Mouse (Mus musculus) cerebellum, postnatal 10 days (tissue): ENCODE data around the gene Cnnm3.

Experiments
- DNase-seq, 2 experiments: peaks; one replicate each; pipeline ENCODE4 v3.0.0; 2021; ENCODE audit warnings: mixed read lengths in 2 of 2

The Cnnm3 gene

GRCm38 (mm10) chr1:36501261-36501660, 10.4 kb upstream of the Cnnm3 start:
- peak; percentile 88 to 92 for DNase-seq

GRCm38 (mm10) chr1:36508238-36508637, 3.4 kb upstream of the Cnnm3 start:
- DNase-seq, result peak; percentile 59 to 68

DNA sequence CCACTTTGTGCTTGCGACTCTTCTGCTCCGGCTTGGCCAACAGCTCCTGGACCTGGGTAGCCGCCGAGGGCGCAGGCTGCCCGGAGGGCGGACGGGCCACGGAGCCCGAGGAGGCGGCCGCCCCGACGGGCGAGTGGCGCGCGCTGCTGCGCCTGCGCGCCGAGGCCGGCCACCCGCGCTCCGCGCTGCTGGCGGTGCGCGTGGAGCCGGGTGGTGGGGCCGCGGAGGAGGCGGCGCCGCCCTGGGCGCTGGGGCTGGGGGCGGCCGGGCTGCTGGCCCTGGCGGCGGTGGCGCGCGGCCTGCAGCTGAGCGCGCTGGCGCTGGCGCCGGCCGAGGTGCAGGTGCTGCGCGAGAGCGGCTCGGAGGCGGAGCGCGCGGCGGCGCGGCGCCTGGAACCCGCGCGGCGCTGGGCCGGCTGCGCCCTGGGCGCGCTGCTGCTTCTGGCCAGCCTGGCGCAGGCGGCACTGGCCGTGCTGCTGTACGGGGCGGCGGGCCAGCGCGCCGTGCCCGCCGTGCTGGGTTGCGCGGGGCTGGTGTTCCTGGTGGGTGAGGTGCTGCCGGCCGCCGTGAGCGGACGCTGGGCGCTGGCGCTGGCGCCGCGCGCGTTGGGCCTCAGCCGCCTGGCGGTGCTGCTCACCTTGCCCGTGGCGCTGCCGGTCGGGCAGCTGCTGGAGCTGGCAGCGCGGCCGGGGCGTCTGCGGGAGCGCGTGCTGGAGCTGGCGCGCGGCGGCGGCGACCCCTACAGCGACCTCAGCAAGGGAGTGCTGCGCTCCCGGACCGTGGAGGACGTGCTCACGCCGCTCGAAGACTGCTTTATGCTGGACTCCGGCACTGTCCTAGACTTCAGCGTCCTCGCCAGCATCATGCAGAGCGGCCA, 660 bp downstream of the Cnnm3 start:
- peak; percentile 74 to 79 for DNase-seq

DNA sequence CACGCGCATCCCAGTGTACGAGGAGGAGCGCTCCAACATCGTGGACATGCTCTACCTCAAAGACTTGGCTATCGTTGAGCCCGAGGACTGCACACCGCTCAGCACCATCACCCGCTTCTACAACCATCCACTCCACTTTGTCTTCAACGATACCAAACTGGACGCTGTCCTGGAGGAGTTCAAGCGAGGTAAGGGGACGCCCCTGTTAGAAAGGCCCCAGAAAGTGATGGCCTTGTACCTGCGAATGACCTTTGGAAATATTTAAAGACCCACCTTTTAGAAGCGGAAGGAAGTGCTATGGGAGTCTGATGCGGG, 1.3 kb downstream of the Cnnm3 start:
- no peak for DNase-seq

- peak in 1 of 2 experiments; percentile 65 for DNase-seq
Measured at GRCm38 (mm10) chr1:36513310-36513709, 1.6 kb downstream of the Cnnm3 start.

DNA sequence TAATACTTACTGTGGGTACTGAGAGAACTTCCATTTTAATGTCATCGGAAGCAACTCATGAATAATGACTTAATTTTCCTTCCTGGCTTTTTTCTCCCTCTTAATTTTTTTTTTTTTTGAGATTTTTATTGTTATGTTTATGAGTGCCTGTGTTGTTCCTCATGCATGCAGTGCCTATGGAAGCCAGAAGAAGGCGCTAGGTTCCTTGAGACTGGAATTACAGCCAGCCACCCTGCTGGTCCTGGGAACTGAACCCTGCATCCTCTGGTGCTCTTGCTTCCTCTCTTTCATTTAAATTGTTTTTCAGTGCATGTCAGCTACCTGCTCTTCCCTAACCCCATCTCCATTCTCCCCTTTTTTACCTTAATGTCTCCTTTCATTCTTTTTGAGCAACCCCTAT, 2.1 kb downstream of the Cnnm3 start:
- peak; percentile 83 to 85 for DNase-seq

- no peak for DNase-seq
Measured at GRCm38 (mm10) chr1:36518259-36518658, 6.6 kb downstream of the Cnnm3 start.

DNA sequence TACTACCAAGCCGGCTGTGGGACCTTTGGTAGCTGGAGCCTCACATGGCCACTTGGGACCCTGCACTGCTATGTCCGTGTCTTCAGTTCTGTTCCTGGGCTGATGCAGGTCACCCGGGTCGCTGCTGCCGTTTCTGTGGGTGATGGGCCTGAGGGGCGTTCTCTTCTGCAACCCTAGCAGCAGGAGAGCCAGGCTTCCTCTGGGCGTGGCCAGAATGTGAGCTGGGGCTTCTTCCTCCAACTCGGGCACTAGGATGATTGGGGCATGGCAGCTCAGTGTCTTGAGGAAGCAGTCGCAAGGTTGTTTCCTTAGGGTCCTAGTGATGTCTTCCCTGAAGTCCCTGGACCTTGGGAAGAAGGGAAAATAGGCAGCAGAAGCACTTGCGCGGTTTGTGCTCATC, 8.0 kb downstream of the Cnnm3 start:
- DNase-seq, result no peak

GRCm38 (mm10) chr1:36522210-36522609, 10.5 kb downstream of the Cnnm3 start:
- no peak for DNase-seq

DNA sequence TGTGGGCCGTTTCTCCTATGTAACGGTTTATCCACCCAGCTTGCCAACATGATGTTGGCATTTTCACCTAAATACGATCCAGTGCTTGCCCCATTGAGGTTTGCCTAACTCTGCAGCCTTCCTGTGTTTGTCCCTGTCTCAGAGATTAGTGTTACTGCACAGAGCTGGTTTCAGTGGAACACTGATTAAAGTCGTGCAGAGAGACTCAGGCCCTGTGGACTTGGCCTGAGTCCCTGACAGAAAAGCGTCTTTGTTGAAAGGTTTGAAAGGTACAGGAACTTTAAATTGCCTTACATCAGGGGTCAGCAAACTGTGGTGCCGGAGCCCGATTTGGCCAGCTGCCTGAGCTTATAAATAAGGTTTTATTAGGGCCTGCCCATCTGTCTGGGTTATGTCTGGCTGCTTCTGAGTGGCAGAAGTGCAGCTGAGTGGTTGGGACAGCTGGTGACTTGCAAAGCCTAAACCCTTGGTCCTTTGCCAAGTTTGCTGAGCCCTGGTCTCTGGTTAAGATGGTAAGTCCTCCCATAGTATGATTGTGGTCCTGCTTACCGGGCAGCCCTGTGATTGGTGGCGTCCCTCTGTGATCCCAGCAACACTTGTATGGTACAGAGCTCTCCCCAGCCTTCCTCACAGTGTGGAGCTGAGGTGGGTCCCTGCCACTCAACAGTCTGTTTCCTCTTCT, 11.8 kb downstream of the Cnnm3 start:
- peak; percentile 84 to 85 for DNase-seq

DNA sequence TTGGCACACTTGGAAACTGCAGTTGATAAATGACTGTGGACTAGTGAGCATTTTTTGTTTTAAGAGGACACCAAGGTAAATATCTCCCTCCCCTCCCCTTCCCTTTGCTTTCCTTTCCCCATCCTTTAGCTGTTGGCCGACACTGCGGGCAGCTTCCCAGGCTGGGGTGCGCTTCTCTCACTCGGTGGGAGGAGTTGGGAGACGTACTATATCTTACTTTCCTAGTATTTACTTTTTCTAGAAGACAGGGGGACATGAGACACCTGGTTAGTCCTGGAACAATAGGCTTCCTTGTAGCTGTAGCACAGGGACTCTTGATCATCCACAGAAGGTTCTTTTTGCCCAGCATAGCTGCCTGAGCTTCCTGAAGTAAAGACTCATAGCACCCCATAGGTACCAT, 12.4 kb downstream of the Cnnm3 start:
- DNase-seq, result no peak

GRCm38 (mm10) chr1:36525774-36526173, 14.1 kb downstream of the Cnnm3 start:
- no peak for DNase-seq

DNA sequence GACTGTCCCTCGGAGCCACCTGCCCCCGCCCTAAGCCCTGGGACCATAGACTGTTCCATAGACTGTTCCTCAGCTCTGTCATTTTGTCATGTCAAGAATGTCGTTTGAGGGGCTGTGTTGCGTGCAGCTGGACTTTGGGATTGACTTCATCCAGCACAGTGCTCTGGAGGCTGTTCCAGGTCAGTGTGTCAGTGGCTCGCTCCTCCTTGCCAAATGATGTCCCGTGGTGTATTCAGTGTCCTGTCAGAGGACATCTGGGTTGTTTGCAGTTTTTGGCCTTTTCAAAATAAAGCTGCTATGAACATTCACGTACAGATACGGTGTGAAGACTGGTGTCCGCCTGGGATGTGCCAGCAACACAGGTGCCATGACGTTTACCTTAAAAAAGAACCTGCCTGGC, 15.2 kb downstream of the Cnnm3 start:
- peak in 1 of 2 experiments; percentile 18 for DNase-seq

GRCm38 (mm10) chr1:36528351-36528750, 16.7 kb downstream of the Cnnm3 start:
- DNase-seq, result peak; percentile 74 to 81

DNA sequence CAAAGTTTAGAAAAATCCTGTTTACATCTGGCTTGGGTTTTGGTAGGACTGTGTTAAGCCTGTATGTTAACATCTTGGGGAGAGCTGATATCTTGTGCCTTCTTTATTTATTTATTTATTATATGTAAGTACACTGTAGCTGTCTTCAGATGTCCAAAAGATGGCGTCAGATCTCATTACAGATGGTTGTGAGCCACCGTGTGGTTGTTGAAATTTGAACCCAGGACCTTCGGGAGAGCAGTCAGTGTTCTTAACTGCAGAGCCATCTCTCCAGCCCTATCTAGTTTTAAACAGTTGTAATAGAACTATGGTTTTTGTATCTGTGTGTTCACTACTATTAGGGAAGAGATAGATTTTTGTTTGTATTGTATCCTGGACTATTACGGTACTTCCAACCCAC, 17.6 kb downstream of the Cnnm3 start:
- no peak for DNase-seq

- no peak for DNase-seq
Measured at GRCm38 (mm10) chr1:36529875-36530274, 18.2 kb downstream of the Cnnm3 start.

GRCm38 (mm10) chr1:36530485-36530884, 18.8 kb downstream of the Cnnm3 start:
- DNase-seq, result no peak

DNA sequence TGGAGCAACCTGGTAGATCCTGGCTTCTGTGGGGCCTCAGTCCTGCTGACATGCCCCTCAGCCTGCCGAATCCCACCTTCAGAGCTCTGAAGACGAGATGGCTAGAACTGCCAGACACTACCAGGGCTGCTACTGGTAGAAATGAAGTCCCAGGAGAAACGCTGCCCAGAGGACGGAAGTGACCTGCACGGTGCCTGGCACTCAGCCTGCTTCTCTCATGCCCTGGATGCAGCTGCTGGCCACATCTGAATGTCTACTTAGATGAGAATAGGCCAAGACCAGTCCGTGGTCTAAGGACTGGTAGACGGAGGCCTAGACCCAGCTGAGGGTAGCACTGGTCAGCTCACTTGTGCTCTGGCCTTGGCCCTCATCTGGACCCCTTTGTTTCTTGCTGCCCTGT, 19.3 kb downstream of the Cnnm3 start:
- no peak for DNase-seq

DNA sequence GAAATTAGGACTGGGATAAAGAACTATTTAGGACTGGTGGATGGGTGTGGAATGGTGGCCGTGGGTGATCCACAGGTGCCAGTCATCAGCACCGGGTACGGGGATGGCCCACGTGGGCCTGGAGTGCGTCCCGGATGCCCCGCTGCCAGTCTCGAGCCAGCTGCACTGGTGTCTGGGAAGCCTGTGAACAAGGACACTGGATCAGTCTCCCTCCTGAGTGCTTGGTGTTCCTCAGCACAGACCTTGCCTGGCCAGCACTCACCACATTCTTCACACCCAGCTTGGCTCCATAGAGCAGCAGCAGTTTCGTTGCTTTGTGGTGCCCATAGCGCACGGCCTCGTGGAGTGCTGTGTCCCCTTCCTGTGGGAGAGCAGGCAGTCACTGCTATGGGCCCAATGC, 19.8 kb downstream of the Cnnm3 start:
- no peak for DNase-seq

DNA sequence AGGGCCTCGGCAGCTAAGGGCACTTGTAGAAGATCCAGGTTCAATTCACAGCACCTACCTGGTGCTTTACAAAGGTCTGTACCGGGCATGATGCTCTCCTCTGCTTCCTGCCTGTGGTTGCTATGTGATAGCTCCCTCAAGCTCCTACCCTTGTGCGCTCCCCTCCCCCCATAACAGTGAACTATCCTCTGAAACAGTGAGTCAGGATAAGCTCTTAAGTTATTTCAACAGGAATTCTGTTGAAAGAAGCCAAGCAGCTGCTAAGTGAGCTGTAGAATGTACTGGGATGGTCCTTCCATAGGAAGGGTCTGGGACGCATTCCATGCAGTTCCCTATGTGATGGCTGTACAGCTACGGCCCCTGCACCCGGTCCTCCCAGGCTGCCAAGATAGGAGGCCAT, 21.9 kb downstream of the Cnnm3 start:
- DNase-seq, result no peak

DNA sequence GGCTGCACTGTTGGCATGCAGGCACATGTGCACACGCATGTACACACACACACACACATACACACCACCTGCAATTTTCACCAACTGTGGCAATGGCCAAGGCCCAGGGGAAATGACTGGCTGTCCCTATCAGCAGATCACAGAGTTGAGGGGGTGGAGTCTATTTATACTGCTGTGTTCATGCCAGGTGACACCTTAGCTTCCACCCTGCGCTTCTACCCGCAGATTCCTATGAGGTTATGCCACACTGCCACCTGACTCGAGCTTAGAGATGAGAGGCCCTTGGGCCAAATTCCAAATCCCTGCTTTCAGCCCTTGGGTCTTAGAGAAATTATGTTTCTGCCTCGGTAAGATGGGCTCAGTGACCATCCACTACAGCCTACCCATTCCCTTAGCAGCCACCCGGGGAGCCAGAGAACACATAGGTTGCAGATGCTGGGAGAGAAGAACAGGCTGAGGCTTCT, 23.0 kb downstream of the Cnnm3 start:
- peak in 1 of 2 experiments; percentile 42 for DNase-seq

- DNase-seq, result peak; percentile 94 to 95
Measured at GRCm38 (mm10) chr1:36535477-36536396, 24.1 kb downstream of the Cnnm3 start.

DNA sequence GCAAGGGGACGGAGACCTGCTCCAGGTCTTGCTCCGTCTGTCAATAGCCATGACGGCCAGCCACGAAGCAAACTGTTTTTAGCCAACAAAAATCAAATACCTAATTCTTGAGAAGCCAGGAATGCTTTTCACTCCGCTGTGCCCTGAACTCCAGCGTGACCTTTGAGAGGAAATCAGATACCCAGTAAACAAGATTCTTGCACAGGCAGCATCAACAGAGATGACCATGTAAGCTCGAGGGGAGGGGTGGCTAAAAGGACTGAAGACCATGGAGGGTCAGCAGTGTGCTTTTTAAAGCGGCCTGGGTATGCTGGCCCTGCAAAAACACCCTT, 24.7 kb downstream of the Cnnm3 start:
- no peak for DNase-seq
